Mouse (Mus musculus): ENCODE data around the gene Gm17428. TPM values are rescaled to one million over a fixed set of nuclear protein-coding genes. Genes with fewer than 3 reads are reported as not detected.
"Not testable (repeated sequence)": the region's sequence is repeated elsewhere in the genome, so short reads cannot be mapped to it uniquely, and the experiment has no call there.

Gm17428 gene
- polyA plus RNA-seq, 1 experiment: not detected

DNA sequence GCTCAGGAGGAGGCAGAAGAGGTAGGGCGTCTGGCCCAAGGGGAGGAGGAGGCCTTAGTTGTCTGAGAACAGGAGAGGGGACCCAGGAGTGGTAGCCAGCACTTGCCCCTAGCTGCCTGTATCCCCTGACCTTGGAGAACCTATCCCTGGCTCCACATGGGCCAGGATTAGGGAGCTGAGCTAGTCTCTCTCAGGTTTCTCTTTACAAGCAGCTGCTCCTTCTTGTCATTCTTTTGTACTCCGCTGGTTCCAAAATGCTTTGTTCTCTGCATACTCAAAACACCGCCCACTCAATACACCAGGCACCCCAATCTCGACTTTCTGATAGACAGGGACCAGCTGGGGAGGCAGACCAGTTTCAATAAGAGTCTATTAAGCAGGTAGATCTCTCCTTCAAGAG, 20.6 kb downstream of the Gm17428 start:
- Histone ChIP-seq H3K4me3 (replicated peaks; ENCODE audit: control insufficient read depth, low read depth, low read length) (no peak overlapping the region), H3K27ac (ENCODE audit: control insufficient read depth, insufficient read depth, low read depth, low read length, poor library complexity) (no peak overlapping the region), H3K4me1 (ENCODE audit: control insufficient read depth, insufficient read depth, low read length) (no peaks in the 10 kb centered on the region)
- TF ChIP-seq CTCF (IDR thresholded peaks at IDR 0.05; ENCODE audit: control insufficient read depth, insufficient read depth, low read length): no peak
- no peak for TF ChIP-seq POLR2A (IDR thresholded peaks at IDR 0.05; ENCODE audit: borderline replicate concordance, control insufficient read depth, low read depth, low read length)
- 78% methylated on average over 4 of the region's 4 CpGs for WGBS

DNA sequence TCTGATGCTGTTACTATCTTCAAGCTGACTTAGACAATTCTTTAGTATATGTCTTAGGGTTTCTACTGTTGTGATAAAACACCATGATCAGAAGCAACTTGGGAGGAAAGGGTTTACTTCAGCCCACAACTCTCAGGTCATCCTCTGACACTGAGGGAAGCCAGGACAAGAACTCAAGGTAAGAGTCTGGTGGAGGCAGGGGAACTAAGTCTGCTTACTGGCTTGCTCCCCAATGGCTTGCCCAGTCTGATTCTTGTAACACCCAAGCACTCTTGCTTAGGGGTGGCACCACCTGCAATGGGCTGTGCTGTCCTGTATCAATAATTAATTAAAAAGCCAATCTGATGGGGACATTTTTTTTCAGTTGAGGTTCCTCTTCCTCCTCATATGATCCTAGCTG, 21.9 kb downstream of the Gm17428 start:
- Histone ChIP-seq H3K4me3 (replicated peaks; ENCODE audit: control insufficient read depth, low read depth, low read length) (no peak overlapping the region), H3K4me1 (ENCODE audit: control insufficient read depth, insufficient read depth, low read length) (no peaks in the 10 kb centered on the region), H3K27ac (ENCODE audit: control insufficient read depth, insufficient read depth, low read depth, low read length, poor library complexity) (no peak overlapping the region)
- TF ChIP-seq CTCF (IDR thresholded peaks at IDR 0.05; ENCODE audit: control insufficient read depth, insufficient read depth, low read length) (no peak), POLR2A (IDR thresholded peaks at IDR 0.05; ENCODE audit: borderline replicate concordance, control insufficient read depth, low read depth, low read length) (no peak)

DNA sequence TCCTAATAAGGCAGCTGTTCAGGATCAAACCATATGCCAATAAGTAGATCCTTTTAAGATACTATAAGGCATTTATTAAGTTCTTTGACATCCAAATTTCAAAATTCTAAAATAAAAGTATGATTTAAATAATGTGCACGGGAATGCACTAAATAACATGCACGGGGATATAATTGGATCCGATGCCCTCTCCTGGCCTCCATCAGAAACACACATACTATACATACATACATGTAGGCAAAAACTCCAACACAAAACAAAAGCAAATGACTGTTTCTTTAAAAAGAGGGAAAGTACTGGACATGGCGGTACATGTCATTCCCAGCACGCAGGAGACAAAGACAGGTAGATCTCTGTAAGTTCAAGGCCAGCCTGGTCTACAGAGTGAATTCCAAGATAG, 23.1 kb downstream of the Gm17428 start:
- WGBS: 74% methylated on average over 5 of the region's 5 CpGs
- not testable (repeated sequence) for H3K4me1 ChIP-seq (ENCODE audit: control insufficient read depth, insufficient read depth, low read length); H3K27ac ChIP-seq (ENCODE audit: control insufficient read depth, insufficient read depth, low read depth, low read length, poor library complexity); H3K4me3 ChIP-seq (replicated peaks; ENCODE audit: control insufficient read depth, low read depth, low read length)

DNA sequence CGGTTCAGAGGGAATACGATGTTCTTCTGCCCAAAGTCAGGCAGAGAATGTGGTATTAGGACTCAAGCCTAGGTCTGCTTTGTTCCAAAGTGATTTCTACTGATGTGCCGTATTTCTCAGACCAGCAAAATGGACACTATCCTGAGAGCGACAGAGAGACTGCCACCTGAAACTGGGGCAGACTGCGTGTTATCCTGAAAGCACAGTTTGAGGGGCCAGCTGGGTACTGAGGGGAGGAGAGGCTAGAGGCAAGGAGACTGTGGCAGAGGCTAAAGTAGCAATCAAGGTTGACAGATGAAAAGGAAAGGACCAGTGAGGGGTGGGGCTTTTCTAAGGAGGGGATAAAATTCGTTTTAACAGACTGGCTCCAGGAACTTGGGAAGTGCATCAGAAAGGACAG, 24.1 kb downstream of the Gm17428 start:
- Histone ChIP-seq H3K27ac (ENCODE audit: control insufficient read depth, insufficient read depth, low read depth, low read length, poor library complexity) (no peak overlapping the region), H3K4me3 (replicated peaks; ENCODE audit: control insufficient read depth, low read depth, low read length) (no peak overlapping the region), H3K4me1 (ENCODE audit: control insufficient read depth, insufficient read depth, low read length) (no peaks in the 10 kb centered on the region; the same call in 1 of the 2 replicates)
- 85% methylated on average over 6 of the region's 6 CpGs for WGBS
- no peak for TF ChIP-seq POLR2A (IDR thresholded peaks at IDR 0.05; ENCODE audit: borderline replicate concordance, control insufficient read depth, low read depth, low read length)
- no peak for TF ChIP-seq CTCF (IDR thresholded peaks at IDR 0.05; ENCODE audit: control insufficient read depth, insufficient read depth, low read length)

DNA sequence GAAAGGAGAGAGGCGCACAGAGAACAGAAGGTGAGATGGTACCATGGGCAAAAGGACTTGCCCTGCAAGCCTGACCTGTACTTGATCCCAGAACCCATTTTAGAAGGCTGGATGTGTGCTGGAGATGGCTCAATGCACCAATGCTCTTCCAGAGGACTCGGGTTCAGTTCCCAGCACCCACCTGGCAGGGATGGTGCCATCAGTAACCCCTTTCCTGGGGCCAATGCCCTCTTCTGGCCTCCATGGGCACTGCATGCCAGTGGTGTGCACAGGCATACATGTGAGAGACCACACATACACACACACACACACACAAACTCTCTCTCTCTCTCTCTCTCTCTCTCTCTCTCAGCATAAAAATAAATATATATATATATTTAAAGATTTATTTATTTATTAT, 24.7 kb downstream of the Gm17428 start:
- H3K27ac ChIP-seq (ENCODE audit: control insufficient read depth, insufficient read depth, low read depth, low read length, poor library complexity): no peak overlapping the region
- TF ChIP-seq CTCF (IDR thresholded peaks at IDR 0.05; ENCODE audit: control insufficient read depth, insufficient read depth, low read length): peak; percentile 9; the same call in 1 of the 2 replicates
- no peak for TF ChIP-seq POLR2A (IDR thresholded peaks at IDR 0.05; ENCODE audit: borderline replicate concordance, control insufficient read depth, low read depth, low read length)
- 86% methylated on average over 2 of the region's 2 CpGs for WGBS
- no peak overlapping the region for H3K4me3 ChIP-seq (replicated peaks; ENCODE audit: control insufficient read depth, low read depth, low read length)
- no peaks in the 10 kb centered on the region; the same call in 1 of the 2 replicates for H3K4me1 ChIP-seq (ENCODE audit: control insufficient read depth, insufficient read depth, low read length)

DNA sequence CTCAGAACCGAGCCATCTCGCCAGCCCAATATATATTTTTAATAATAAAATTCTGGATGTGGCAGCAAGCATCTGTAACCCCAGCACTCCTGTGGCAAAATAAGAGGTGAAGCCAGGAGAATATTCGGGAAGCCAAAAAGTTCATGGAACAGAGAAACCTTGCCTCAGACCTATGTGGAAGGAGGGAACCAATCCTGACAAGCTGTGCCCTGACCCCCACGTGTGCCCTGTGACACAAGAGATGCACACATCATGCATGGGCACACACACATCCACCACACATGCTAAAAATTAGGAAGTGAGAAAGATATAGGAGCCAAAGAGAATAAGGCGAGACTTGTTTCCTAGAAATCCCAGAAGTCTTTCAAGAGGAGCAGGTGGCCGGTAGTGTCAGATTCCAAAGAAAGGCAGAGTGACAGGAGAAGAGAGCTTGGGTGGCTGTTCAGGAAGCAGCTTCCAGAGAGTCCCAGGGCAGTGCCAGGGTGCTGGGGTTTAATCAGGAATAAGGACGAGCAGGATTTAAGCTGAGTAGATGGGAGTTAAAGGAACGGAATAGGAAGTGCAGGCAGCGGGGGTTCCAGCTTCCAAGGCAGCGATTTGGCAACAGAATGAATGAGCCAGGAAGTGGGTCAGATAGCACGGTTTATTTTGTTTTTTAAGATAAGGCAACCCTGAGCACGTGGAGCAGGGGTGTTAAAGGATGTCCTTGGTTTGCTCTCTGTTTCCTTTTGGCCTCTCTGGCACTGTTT, 25.4 kb downstream of the Gm17428 start:
- H3K27ac ChIP-seq (ENCODE audit: control insufficient read depth, insufficient read depth, low read depth, low read length, poor library complexity): no peak overlapping the region
- no peaks in the 10 kb centered on the region; the same call in 1 of the 2 replicates for H3K4me1 ChIP-seq (ENCODE audit: control insufficient read depth, insufficient read depth, low read length)
- WGBS: 30% methylated on average over 12 of the region's 12 CpGs
- no peak overlapping the region for H3K4me3 ChIP-seq (replicated peaks; ENCODE audit: control insufficient read depth, low read depth, low read length)
- TF ChIP-seq CTCF (IDR thresholded peaks at IDR 0.05; ENCODE audit: control insufficient read depth, insufficient read depth, low read length) (no peak), POLR2A (IDR thresholded peaks at IDR 0.05; ENCODE audit: borderline replicate concordance, control insufficient read depth, low read depth, low read length) (no peak)

DNA sequence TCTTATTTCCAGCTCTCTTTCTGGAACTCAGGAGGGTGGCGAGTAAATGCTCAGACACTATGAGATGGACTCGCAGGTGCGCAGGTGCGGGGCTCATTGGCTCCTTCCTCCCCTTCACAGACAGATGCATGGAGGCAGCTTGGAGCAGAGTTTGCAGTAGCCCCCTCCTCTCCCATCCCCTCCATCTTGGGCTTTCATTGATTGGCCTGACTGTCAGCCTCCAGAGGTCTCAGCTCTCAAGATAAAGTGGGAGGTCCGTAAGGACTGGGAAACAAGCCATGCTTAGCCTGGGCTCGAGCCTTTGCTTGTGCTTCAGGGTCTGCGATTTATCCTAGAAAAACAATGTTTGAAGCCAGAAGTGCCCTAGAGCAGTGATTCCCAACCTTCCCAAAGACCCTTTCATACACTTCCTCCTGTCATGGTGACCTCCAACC, 26.0 kb downstream of the Gm17428 start:
- 40% methylated on average over 7 of the region's 7 CpGs for WGBS
- Histone ChIP-seq H3K4me1 (ENCODE audit: control insufficient read depth, insufficient read depth, low read length) (no peaks in the 10 kb centered on the region; the same call in 1 of the 2 replicates), H3K27ac (ENCODE audit: control insufficient read depth, insufficient read depth, low read depth, low read length, poor library complexity) (no peak overlapping the region), H3K4me3 (replicated peaks; ENCODE audit: control insufficient read depth, low read depth, low read length) (no peak overlapping the region)
- TF ChIP-seq POLR2A (IDR thresholded peaks at IDR 0.05; ENCODE audit: borderline replicate concordance, control insufficient read depth, low read depth, low read length): no peak
- TF ChIP-seq CTCF (IDR thresholded peaks at IDR 0.05; ENCODE audit: control insufficient read depth, insufficient read depth, low read length): no peak

DNA sequence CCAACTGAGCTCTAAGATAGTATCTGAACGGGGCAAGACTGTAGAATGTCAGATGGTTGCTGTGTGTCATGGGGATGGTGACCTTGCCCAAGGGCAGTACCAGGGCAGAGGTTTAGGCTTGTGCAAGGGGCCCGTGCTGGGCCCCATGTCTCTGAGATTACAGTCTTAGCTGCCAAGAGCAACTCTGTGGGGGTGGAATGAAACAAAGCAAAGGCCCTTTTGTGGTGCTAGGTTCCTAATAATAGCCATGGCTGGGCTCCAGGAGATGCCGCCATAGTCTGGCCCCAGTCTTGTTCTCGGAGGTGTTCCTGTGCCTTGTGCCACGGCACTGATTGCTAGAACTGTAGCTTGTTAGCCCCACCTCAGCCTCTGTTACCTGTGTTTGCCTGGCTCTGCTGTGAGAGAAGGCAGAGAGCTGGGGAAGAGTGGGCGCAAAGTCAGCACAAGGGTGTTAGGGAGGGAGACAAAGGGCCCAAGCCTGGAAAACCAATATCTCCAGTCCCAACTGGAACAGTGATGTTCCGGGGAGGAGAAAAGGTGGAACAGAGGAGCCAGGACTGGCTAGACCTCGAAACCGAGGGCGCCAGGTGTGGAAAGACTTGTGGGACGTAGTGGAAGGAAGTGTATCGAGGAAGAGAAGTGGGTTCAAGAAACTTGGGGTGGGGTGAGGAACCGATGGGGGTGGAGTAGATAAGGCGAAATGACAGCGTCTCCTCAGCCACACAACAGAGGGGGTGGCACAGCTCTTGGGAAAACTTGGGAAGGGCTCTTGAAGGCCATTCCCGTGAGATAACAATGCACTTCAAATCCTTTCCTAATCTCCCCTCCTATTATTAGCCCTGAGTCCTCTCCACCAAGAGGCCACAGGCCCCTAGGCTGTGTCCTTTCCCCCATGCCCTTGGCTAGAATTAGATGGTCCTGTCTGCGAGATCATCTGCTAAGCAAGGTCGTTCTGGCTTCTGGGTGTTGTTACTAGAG, 27.4 kb downstream of the Gm17428 start:
- TF ChIP-seq POLR2A (IDR thresholded peaks at IDR 0.05; ENCODE audit: borderline replicate concordance, control insufficient read depth, low read depth, low read length) (no peak), CTCF (IDR thresholded peaks at IDR 0.05; ENCODE audit: control insufficient read depth, insufficient read depth, low read length) (no peak)
- 0 out of 2 replicates have a peak overlapping the region, but pooled peaks have one; percentile 10 for H3K27ac ChIP-seq (ENCODE audit: control insufficient read depth, insufficient read depth, low read depth, low read length, poor library complexity)
- WGBS: 40% methylated on average over 18 of the region's 18 CpGs
- no peak overlapping the region for H3K4me3 ChIP-seq (replicated peaks; ENCODE audit: control insufficient read depth, low read depth, low read length)
- no peaks in the 10 kb centered on the region; the same call in 1 of the 2 replicates for H3K4me1 ChIP-seq (ENCODE audit: control insufficient read depth, insufficient read depth, low read length)
